Mouse (Mus musculus): Measurements from ENCODE around the gene Megf6. TPM values are rescaled to one million over a fixed set of nuclear protein-coding genes. Genes with fewer than 3 reads are reported as not detected.

Megf6 gene
- polyA plus RNA-seq, 1 experiment from 2014 or later = 12.4 TPM

DNA sequence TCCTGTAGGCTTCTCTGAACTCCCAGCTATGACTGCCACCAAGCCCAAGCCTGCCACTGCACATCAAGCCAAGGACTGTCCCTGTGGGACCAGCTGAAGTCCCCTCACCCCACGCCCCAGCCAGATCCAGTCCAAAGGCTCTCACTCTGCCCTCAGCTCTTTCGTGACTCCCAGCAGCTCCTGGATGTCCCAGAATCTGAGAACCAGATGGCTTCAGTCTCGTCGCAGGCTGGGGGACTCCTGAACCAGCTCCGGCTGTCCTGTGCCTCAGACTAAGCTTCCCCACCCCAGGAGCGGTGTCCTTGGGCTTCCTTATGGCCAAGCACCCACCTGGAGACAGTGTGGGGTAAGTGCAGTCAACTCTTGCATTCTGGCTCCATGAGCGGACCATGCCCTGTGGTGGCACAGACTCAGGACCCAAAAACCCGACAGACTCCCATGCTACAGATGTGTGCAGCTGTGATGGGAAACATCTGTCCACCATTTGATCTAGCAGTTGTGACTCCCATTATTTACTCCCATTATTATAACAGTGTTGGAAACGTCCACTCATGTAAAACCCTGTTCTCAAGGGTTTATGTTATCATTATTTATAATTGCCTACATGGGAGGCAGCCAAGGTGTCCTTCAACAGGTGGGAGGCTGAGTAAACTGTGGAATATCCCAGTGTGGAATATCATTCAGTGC lies 140.2 kb downstream of the Megf6 start:
- no peak for DNase-seq (ENCODE audit: low spot score, missing footprints)
- no peak for ATAC-seq (ENCODE audit: low FRiP score)
- WGBS = 79% methylated on average over 9 of the region's 9 CpGs
- Histone ChIP-seq H3K4me3 (ENCODE audit: low read depth, low read length) (no peak overlapping the region), H3K4me2 (no peak overlapping the region), H3K9me3 (ENCODE audit: control insufficient read depth, low read length) (no peaks in the 10 kb centered on the region), H3K9ac (ENCODE audit: low read length) (no peak overlapping the region), H3K27me3 (ENCODE audit: control insufficient read depth, insufficient read depth, low read length) (no peaks in the 10 kb centered on the region), H3K4me1 (ENCODE audit: control insufficient read depth, insufficient read depth, low read length) (no peaks in the 10 kb centered on the region), H3K27ac (ENCODE audit: low read depth, low read length) (no peak overlapping the region), H3K36me3 (ENCODE audit: control insufficient read depth, insufficient read depth, low read length) (no peaks in the 10 kb centered on the region)

DNA sequence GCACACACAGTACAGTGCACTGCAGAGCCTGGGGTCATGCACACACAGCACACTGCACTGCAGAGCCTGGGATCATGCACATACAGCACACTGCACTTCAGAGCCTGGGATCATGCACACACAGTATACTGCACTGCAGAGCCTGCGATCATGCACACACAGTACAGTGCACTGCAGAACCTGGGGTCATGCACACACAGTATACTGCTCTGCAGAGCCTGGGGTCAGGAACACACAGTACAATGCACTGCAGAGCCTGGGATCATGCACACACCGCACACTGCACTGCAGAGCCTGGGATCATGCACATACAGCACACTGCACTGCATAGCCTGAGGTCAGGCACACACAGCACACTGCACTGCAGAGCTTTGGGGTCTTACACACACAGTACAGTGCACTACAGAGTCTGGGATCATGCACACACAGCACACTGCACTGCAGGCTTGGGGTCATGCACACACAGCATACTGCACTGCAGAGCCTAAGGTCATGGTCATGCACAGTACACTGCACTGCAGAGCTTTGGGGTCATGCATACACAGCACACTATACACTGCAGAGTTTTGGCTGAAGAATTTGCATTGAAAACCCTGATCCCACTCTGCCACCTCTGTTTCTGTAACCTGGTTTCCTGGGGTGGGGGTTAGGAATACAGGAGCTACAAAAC lies 141.7 kb downstream of the Megf6 start:
- Histone ChIP-seq H3K9ac (ENCODE audit: low read length) (no peak overlapping the region), H3K27me3 (ENCODE audit: control insufficient read depth, insufficient read depth, low read length) (no peaks in the 10 kb centered on the region), H3K4me3 (ENCODE audit: low read depth, low read length) (no peak overlapping the region), H3K4me1 (ENCODE audit: control insufficient read depth, insufficient read depth, low read length) (no peaks in the 10 kb centered on the region), H3K27ac (ENCODE audit: low read depth, low read length) (no peak overlapping the region), H3K36me3 (ENCODE audit: control insufficient read depth, insufficient read depth, low read length) (no peaks in the 10 kb centered on the region), H3K4me2 (no peak overlapping the region), H3K9me3 (ENCODE audit: control insufficient read depth, low read length) (no peaks in the 10 kb centered on the region)
- 78% methylated on average over 2 of the region's 2 CpGs for WGBS
- no peak for ATAC-seq (ENCODE audit: low FRiP score)
- DNase-seq (ENCODE audit: low spot score, missing footprints) = peak; percentile 79

DNA sequence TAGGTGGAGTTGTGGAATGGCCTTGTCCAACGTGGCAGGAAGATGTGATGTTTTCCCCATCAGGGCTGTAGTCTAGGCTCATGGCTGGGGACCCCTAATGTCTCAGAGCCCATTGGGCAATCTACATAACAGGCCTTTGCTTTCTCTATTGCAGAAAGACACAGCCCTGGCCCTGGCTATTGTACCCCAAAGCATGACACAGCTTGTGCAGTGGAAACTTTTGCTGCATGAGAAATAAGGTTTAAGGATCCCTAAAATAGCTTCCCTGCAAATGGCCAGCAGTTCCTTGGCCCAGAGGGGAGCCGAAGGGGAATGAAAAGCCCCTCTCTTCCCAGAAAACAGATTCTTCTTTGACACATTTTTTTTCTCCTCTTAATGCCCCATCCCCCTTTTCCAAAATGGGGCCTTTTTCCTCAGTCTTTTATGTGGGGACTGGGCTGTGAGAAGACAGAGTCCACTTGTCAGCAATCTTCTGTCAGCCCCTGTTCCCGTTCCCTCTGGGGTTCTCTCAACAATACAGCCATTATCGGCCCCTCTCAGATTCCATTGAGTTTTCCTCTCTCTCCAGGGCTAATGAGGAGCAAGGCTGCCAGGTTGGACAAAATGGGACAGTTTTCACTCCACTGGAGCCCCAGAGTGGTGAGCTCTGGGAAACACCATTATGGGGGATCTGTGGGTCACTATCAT lies 142.5 kb downstream of the Megf6 start:
- Histone ChIP-seq H3K9ac (ENCODE audit: low read length) (no peak overlapping the region), H3K4me2 (no peak overlapping the region), H3K27me3 (ENCODE audit: control insufficient read depth, insufficient read depth, low read length) (no peaks in the 10 kb centered on the region), H3K4me1 (ENCODE audit: control insufficient read depth, insufficient read depth, low read length) (no peaks in the 10 kb centered on the region), H3K9me3 (ENCODE audit: control insufficient read depth, low read length) (no peaks in the 10 kb centered on the region), H3K27ac (ENCODE audit: low read depth, low read length) (no peak overlapping the region), H3K36me3 (ENCODE audit: control insufficient read depth, insufficient read depth, low read length) (no peaks in the 10 kb centered on the region), H3K4me3 (ENCODE audit: low read depth, low read length) (no peak overlapping the region)
- DNase-seq (ENCODE audit: low spot score, missing footprints) = peak; percentile 57
- 64% methylated on average over 4 of the region's 4 CpGs for WGBS
- no peak for ATAC-seq (ENCODE audit: low FRiP score)

DNA sequence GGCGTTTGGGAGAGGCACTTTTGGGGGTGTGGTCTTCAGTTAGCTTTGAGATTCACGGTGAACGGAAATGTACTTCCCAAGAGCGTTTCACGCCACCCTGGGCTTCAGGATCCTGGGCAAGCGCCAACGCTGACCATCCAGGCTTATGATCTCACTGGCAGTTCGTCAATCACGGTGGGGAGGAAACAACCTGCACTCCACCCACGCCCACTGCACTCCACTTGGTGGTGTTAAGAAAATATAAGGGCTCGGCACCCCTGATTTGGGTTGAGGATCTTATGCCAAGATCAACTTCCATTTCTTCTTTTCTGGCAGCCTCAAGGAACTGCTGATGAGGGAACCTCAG lies 143.1 kb downstream of the Megf6 start:
- Histone ChIP-seq H3K4me1 (ENCODE audit: control insufficient read depth, insufficient read depth, low read length) (no peaks in the 10 kb centered on the region), H3K4me2 (no peak overlapping the region), H3K9me3 (ENCODE audit: control insufficient read depth, low read length) (no peaks in the 10 kb centered on the region), H3K27ac (ENCODE audit: low read depth, low read length) (no peak overlapping the region), H3K36me3 (ENCODE audit: control insufficient read depth, insufficient read depth, low read length) (no peaks in the 10 kb centered on the region), H3K27me3 (ENCODE audit: control insufficient read depth, insufficient read depth, low read length) (no peaks in the 10 kb centered on the region), H3K9ac (ENCODE audit: low read length) (no peak overlapping the region), H3K4me3 (ENCODE audit: low read depth, low read length) (no peak overlapping the region)
- WGBS = 85% methylated on average over 11 of the region's 11 CpGs
- DNase-seq (ENCODE audit: low spot score, missing footprints) (peak; percentile 2), ATAC-seq (ENCODE audit: low FRiP score) (no peak)

Other genes starting within 250 kb of the Megf6 start
- 124 and 128 TPM in 2 replicates for gene A430005L14Rik, start 213.5 kb upstream of the Megf6 start, polyA plus RNA-seq (2014; fragmentation: Nextera tagmentation; extraction: Ambion mirVana)
- gene Dffb, start 195.6 kb upstream of the Megf6 start, polyA plus RNA-seq (2014; fragmentation: Nextera tagmentation; extraction: Ambion mirVana) = 10.5 and 12.0 TPM in 2 replicates
- 18.7 and 19.0 TPM in 2 replicates for gene Cep104, start 195.5 kb upstream of the Megf6 start, polyA plus RNA-seq (2014; fragmentation: Nextera tagmentation; extraction: Ambion mirVana)
- gene Lrrc47, start 159.0 kb upstream of the Megf6 start, polyA plus RNA-seq (2014; fragmentation: Nextera tagmentation; extraction: Ambion mirVana) = 10.9 and 13.7 TPM in 2 replicates
- 9.5 and 10.9 TPM in 2 replicates for gene Smim1, start 144.5 kb upstream of the Megf6 start, polyA plus RNA-seq (2014; fragmentation: Nextera tagmentation; extraction: Ambion mirVana)
- not detected in 2 replicates for gene Ccdc27, start 128.1 kb upstream of the Megf6 start, polyA plus RNA-seq (2014; fragmentation: Nextera tagmentation; extraction: Ambion mirVana)
- 0.15 and 0.51 TPM in 2 replicates for gene Trp73, start 30.5 kb upstream of the Megf6 start, polyA plus RNA-seq (2014; fragmentation: Nextera tagmentation; extraction: Ambion mirVana)
- 42.2 and 46.3 TPM in 2 replicates for gene Wrap73, start 28.4 kb upstream of the Megf6 start, polyA plus RNA-seq (2014; fragmentation: Nextera tagmentation; extraction: Ambion mirVana)
- gene Tprgl, start 10.1 kb upstream of the Megf6 start, polyA plus RNA-seq (2014; fragmentation: Nextera tagmentation; extraction: Ambion mirVana) = 140 and 144 TPM in 2 replicates
- gene Arhgef16, start 130.9 kb downstream of the Megf6 start, polyA plus RNA-seq (2014; fragmentation: Nextera tagmentation; extraction: Ambion mirVana) = 0.45 and 0.81 TPM in 2 replicates
- not detected in 2 replicates for gene B230104I21Rik, start 165.4 kb downstream of the Megf6 start, polyA plus RNA-seq (2014; fragmentation: Nextera tagmentation; extraction: Ambion mirVana)

Data from midbrain, embryonic 11.5 days (tissue).